7 mouse cellular contexts compared by ENCODE assay signal in genomic region chr3:51415098-51416072, GRCm38 (mm10). TPM values are rescaled to one million over a fixed set of nuclear protein-coding genes. Genes with fewer than 3 reads are reported as not detected.
DNase-seq lines count a peak whose midpoint lies in the region; ATAC-seq and TF ChIP-seq lines count a peak whose summit lies in the region.

Gene Naa15, plus strand, starts transcription at chr3:51415148.

- no peaks in the 10 kb centered on the region for H3K4me1 ChIP-seq in embryonic facial prominence, embryonic 11.5 days (ENCODE audit: control insufficient read depth, insufficient read depth, low read length)
- H3K4me1 ChIP-seq in kidney, adult 2 months (ENCODE audit: control insufficient read depth, insufficient read depth, low read length): peaks cover 13% of the 10 kb centered on the region
- H3K4me1 ChIP-seq in limb, embryonic 12.5 days (replicated peaks): peaks cover 19% of the 10 kb centered on the region
- H3K4me1 ChIP-seq in midbrain, embryonic 15.5 days: peaks cover 31% of the 10 kb centered on the region
- H3K4me1 ChIP-seq in spleen, adult 2 months (ENCODE audit: control insufficient read depth, insufficient read depth, insufficient read length): peaks cover 5% of the 10 kb centered on the region

- WGBS in embryonic facial prominence, embryonic 11.5 days: 4% methylated on average over 43 of the region's 43 CpGs
- 3% methylated on average over 43 of the region's 43 CpGs for WGBS in kidney, adult 2 months
- WGBS in limb, embryonic 12.5 days: 5% methylated on average over 43 of the region's 43 CpGs
- 4% methylated on average over 43 of the region's 43 CpGs for WGBS in midbrain, embryonic 15.5 days
- 4% methylated on average over 43 of the region's 43 CpGs for WGBS in spleen, adult 2 months

- H3K27ac ChIP-seq in embryonic facial prominence, embryonic 11.5 days (replicated peaks; ENCODE audit: low read depth, low read length): peak within 1 kb of the TSS; percentile 86
- H3K27ac ChIP-seq in kidney, adult 2 months (ENCODE audit: insufficient read depth, low read depth, low read length): peak within 1 kb of the TSS; percentile 91
- peak within 1 kb of the TSS; percentile 94 for H3K27ac ChIP-seq in limb, embryonic 12.5 days
- peak within 1 kb of the TSS; percentile 91 for H3K27ac ChIP-seq in midbrain, embryonic 15.5 days
- peak within 1 kb of the TSS; percentile 87 for H3K27ac ChIP-seq in spleen, adult 2 months (ENCODE audit: insufficient read depth, low read length)

- no peaks in the 10 kb centered on the region for H3K36me3 ChIP-seq in embryonic facial prominence, embryonic 11.5 days (replicated peaks; ENCODE audit: control insufficient read depth, insufficient read depth, low read depth, low read length)
- H3K36me3 ChIP-seq in kidney, adult 2 months (ENCODE audit: control insufficient read depth, insufficient read depth, low read length): no peaks in the 10 kb centered on the region
- H3K36me3 ChIP-seq in limb, embryonic 12.5 days: no peaks in the 10 kb centered on the region
- H3K36me3 ChIP-seq in midbrain, embryonic 15.5 days (replicated peaks): no peaks in the 10 kb centered on the region
- H3K36me3 ChIP-seq in spleen, adult 2 months (ENCODE audit: control insufficient read depth, insufficient read depth, low read length): no peaks in the 10 kb centered on the region

- H3K4me3 ChIP-seq in embryonic facial prominence, embryonic 11.5 days (ENCODE audit: low read depth, low read length): peak within 1 kb of the TSS; percentile 100
- H3K4me3 ChIP-seq in kidney, adult 2 months (ENCODE audit: insufficient read depth, low read depth, low read length): peak within 1 kb of the TSS; percentile 72
- H3K4me3 ChIP-seq in limb, embryonic 12.5 days (replicated peaks): peak within 1 kb of the TSS; percentile 100
- H3K4me3 ChIP-seq in midbrain, embryonic 15.5 days: peak within 1 kb of the TSS; percentile 99
- H3K4me3 ChIP-seq in spleen, adult 2 months (ENCODE audit: extremely low read depth, insufficient read depth, insufficient read length): peak within 1 kb of the TSS; percentile 83

- no peaks in the 10 kb centered on the region for H3K9me3 ChIP-seq in embryonic facial prominence, embryonic 11.5 days (replicated peaks; ENCODE audit: control insufficient read depth, low read length)
- no peaks in the 10 kb centered on the region for H3K9me3 ChIP-seq in limb, embryonic 12.5 days
- H3K9me3 ChIP-seq in midbrain, embryonic 15.5 days: no peaks in the 10 kb centered on the region

- ATAC-seq in embryonic facial prominence, embryonic 11.5 days (replicated peaks; ENCODE audit: insufficient number of reproducible peaks, low FRiP score, low TSS enrichment, low read depth): peak; percentile 88
- ATAC-seq in limb, embryonic 12.5 days (ENCODE audit: insufficient number of reproducible peaks, insufficient read depth, low FRiP score, low TSS enrichment, low read depth): peak; percentile 85
- peak; percentile 92 for ATAC-seq in midbrain, embryonic 15.5 days (replicated peaks)

- no peak for TF ChIP-seq POLR2A in kidney, adult 2 months (IDR thresholded peaks at IDR 0.05; ENCODE audit: low read depth, low read length)
- TF ChIP-seq POLR2A in spleen, adult 2 months (IDR thresholded peaks at IDR 0.05; ENCODE audit: low read depth, low read length): peak; percentile 67

- peak; percentile 99 for DNase-seq in adrenal gland, postnatal 14 days
- peak; percentile 96 for DNase-seq in embryonic facial prominence, embryonic 11.5 days (ENCODE audit: low spot score)
- peak; percentile 96 to 97 for DNase-seq in heart, adult 18-20 months
- DNase-seq in kidney, adult 2 months: peak; percentile 98
- DNase-seq in spleen, adult 2 months (ENCODE audit: low read depth in 1 of 2, low spot score in 2 of 2): peak; percentile 89 to 95

- H3K9ac ChIP-seq in embryonic facial prominence, embryonic 11.5 days (replicated peaks; ENCODE audit: low read length): peak within 1 kb of the TSS; percentile 99
- H3K9ac ChIP-seq in limb, embryonic 12.5 days (replicated peaks): peak within 1 kb of the TSS; percentile 98
- H3K9ac ChIP-seq in midbrain, embryonic 15.5 days: peak within 1 kb of the TSS; percentile 95

- no peak for TF ChIP-seq CTCF in kidney, adult 2 months (conservative IDR thresholded peaks at IDR 0.05; ENCODE audit: insufficient read depth, insufficient read length, low read depth, low read length)
- TF ChIP-seq CTCF in spleen, adult 2 months (IDR thresholded peaks at IDR 0.05; ENCODE audit: extremely low read depth, insufficient read depth, insufficient read length, insufficient replicate concordance): no peak

- H3K27me3 ChIP-seq in embryonic facial prominence, embryonic 11.5 days (ENCODE audit: control insufficient read depth, insufficient read depth, low read length): no peaks in the 10 kb centered on the region
- no peaks in the 10 kb centered on the region for H3K27me3 ChIP-seq in kidney, adult 2 months (replicated peaks; ENCODE audit: control insufficient read depth, insufficient read depth, low read length)
- H3K27me3 ChIP-seq in limb, embryonic 12.5 days: no peaks in the 10 kb centered on the region
- no peaks in the 10 kb centered on the region for H3K27me3 ChIP-seq in midbrain, embryonic 15.5 days (replicated peaks)
- no peaks in the 10 kb centered on the region for H3K27me3 ChIP-seq in spleen, adult 2 months (ENCODE audit: control insufficient read depth, insufficient read depth, low read length)

- peak within 1 kb of the TSS; percentile 67 for H3K4me2 ChIP-seq in embryonic facial prominence, embryonic 11.5 days (ENCODE audit: low read depth, low read length)
- peak within 1 kb of the TSS; percentile 82 for H3K4me2 ChIP-seq in limb, embryonic 12.5 days
- H3K4me2 ChIP-seq in midbrain, embryonic 15.5 days: peak within 1 kb of the TSS; percentile 84

RNA-seq across cellular contexts. Expression of gene Naa15, which starts in this region (rescaled TPM):
- total RNA-seq in adrenal gland, postnatal 14 days (2021): 47.8 and 50.1 TPM in 2 replicates
- polyA plus RNA-seq in embryonic facial prominence, embryonic 11.5 days (2014; fragmentation: Nextera tagmentation; extraction: Ambion mirVana): 49.1 and 54.9 TPM in 2 replicates
- total RNA-seq in heart, adult 18-20 months (2021): 10 to 100 TPM; 54.8 TPM
- polyA plus RNA-seq in kidney, adult 2 months (2012; rRNA removed): 2.3 and 3.5 TPM in 2 replicates
- polyA plus RNA-seq in limb, embryonic 12.5 days (2016; fragmentation: Nextera tagmentation; extraction: Ambion mirVana): 60.5 and 60.6 TPM in 2 replicates
- polyA plus RNA-seq in midbrain, embryonic 15.5 days (2015; fragmentation: Nextera tagmentation; extraction: Ambion mirVana): 48.7 and 51.1 TPM in 2 replicates
- polyA plus RNA-seq in spleen, adult 2 months (2012; rRNA removed): 1.7 and 2.1 TPM in 2 replicates

Comparison
In these comparisons a context has a peak if more than half of its experiments do, and no peak if none do; other contexts are left out.
1. Peak in every context shown above with its lines: DNase-seq, ATAC-seq, H3K4me3 ChIP-seq and H3K27ac ChIP-seq.
2. RNA of gene Naa15 (polyA plus RNA-seq): 60.5 to 60.6 TPM in limb, embryonic 12.5 days, 49.1 to 54.9 TPM in embryonic facial prominence, embryonic 11.5 days and 48.7 to 51.1 TPM in midbrain, embryonic 15.5 days; 2.3 to 3.5 TPM in kidney, adult 2 months and 1.7 to 2.1 TPM in spleen, adult 2 months; every median in the first group is over 10 times any median in the second.